Mouse (Mus musculus): ENCODE results near the gene Dlgap4. TPM values are rescaled to one million over a fixed set of nuclear protein-coding genes. Genes with fewer than 3 reads are reported as not detected.
A peak's percentile ranks its signal among the peaks of the same experiment; 100 is the strongest.

Dlgap4 gene
- total RNA-seq, 2 experiments from 2014 or later = 43.5 to 55.3 TPM

GRCm38 (mm10) chr2:156705473-156705872, 92.0 kb downstream of the Dlgap4 start:
- Histone ChIP-seq H3K4me3 (peak overlapping the region; percentile 41), H3K27ac (no peak overlapping the region)
- peak; percentile 98; the same call in 1 of the 2 replicates for TF ChIP-seq CTCF (IDR thresholded peaks at IDR 0.05)
- peak; percentile 80 for DNase-seq
- intact Hi-C loops (cut with DNase I) = loop anchor here (1.0 to 5.0 kb wide), 3 partner anchors 92 to 363 kb away; partner anchors contain the start of gene Dlgap4

GRCm38 (mm10) chr2:156716683-156717082, 103.2 kb downstream of the Dlgap4 start:
- TF ChIP-seq CTCF (IDR thresholded peaks at IDR 0.05) = no peak
- no peak for DNase-seq
- Histone ChIP-seq H3K4me3 (no peak overlapping the region), H3K27ac (no peak overlapping the region)
- intact Hi-C loops (cut with DNase I) = loop anchor here (5.0 kb wide), 1 partner anchor 169 kb away; the partner anchor contains the start of gene Aar2

DNA sequence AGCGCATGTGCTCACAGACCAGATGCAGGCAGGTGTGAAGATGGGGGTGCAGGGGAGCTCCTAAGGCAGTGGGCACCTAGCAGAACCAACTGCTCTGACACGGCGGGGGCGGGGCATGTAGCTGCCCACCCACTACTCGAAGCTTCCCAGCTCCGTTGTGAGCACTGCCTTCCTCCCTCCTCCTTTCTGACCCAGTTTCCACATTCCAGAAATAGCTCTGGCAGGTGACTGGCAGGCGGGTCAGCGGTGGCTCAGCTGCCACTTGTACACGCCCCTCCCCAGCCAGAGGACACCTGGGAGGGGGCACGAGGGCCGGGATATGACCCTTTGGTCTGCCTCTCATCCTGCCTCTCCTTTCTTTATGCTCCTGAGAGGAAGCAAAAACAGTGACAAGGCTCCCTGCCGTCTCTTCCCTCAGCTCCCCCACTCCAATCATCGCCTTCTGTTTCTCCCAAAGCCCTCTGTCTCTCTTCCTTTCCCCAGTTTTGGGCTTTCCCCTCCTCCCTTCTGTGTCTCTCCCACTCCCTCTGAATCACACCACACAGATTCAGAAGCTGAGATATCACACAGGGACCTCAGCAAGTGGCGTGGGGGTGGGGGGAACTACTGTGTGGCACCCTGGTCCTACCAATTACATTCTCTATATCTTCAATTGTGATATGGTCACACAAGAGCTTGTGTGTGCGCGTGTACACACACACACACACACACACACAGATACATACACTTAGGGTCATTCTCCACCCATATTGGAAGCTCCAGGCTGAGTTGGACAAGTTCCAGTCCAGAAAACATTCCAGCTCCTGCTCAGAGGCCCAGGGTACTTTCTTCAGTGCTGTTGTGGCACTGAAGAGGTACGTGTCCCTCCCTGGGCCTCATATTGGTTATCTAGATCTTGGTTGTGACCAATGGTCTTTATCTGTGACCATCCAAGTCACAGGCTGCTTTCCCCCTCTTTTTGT, 104.1 kb downstream of the Dlgap4 start:
- intact Hi-C loops (cut with DNase I) = loop anchor here (5.0 kb wide), 1 partner anchor 170 kb away; the partner anchor contains the start of gene Aar2
- TF ChIP-seq CTCF (IDR thresholded peaks at IDR 0.05) = no peak
- Histone ChIP-seq H3K27ac (peak overlapping the region; percentile 68), H3K4me3 (peak overlapping the region; percentile 56)
- DNase-seq = peak; percentile 64

- intact Hi-C loops (cut with DNase I) = loop anchor here (5.0 kb wide), 1 partner anchor 171 kb away; the partner anchor contains the start of gene Aar2
- Histone ChIP-seq H3K4me3 (no peak overlapping the region), H3K27ac (no peak overlapping the region)
- DNase-seq = no peak
- no peak for TF ChIP-seq CTCF (IDR thresholded peaks at IDR 0.05)
Measured at GRCm38 (mm10) chr2:156718793-156719192, 105.3 kb downstream of the Dlgap4 start.

DNA sequence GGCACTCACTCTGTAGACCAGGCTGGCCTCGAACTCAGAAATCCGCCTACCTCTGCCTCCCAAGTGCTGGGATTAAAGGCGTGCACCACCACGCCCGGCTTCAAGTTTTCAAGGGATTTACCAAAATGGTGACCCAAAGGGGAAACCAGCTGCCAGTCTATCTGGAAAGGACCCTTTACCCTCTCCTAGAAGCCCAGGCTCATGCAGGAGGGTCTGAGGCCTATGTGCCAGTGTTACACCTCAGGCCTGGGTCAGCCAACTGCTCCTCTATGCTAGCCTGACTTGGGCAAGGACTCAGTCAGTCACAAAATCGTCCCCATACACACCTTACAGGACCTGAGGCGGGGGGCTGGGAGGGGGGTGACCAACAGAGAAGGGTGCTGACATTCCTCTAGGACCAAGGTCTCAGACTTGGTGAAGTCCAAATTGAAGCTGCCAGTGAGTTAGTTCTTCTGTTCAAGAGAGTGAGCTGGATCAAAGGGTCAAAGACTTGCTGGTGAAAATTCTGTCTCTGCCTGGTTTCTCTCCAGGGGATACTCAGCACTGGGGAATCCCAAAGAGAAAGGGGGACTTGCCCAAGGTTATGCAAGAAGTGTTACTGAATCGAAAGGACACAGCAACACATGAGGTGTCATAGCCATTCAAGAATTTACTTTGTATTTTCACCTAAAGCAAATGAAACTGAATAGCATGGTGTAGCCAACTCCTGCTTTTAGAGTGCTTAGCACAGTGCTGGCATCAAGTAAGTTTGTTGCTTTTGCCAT, 106.2 kb downstream of the Dlgap4 start:
- peak overlapping the region; percentile 90 for H3K27ac ChIP-seq
- TF ChIP-seq CTCF (IDR thresholded peaks at IDR 0.05) = no peak
- H3K4me3 ChIP-seq = peak overlapping the region; percentile 91
- no peak for DNase-seq
- intact Hi-C loops (cut with DNase I) = loop anchor here (5.0 kb wide), 3 partner anchors 43 to 172 kb away; partner anchors contain the start of genes Aar2 and Myl9

- peak overlapping the region; percentile 90 for H3K27ac ChIP-seq
- no peak for TF ChIP-seq CTCF (IDR thresholded peaks at IDR 0.05)
- intact Hi-C loops (cut with DNase I) = loop anchor here (5.0 kb wide), 2 partner anchors 42 to 57 kb away; partner anchors contain the start of gene Myl9
- H3K4me3 ChIP-seq = peak overlapping the region; percentile 91
- DNase-seq = no peak
Measured at GRCm38 (mm10) chr2:156720313-156720674, 106.8 kb downstream of the Dlgap4 start.

DNA sequence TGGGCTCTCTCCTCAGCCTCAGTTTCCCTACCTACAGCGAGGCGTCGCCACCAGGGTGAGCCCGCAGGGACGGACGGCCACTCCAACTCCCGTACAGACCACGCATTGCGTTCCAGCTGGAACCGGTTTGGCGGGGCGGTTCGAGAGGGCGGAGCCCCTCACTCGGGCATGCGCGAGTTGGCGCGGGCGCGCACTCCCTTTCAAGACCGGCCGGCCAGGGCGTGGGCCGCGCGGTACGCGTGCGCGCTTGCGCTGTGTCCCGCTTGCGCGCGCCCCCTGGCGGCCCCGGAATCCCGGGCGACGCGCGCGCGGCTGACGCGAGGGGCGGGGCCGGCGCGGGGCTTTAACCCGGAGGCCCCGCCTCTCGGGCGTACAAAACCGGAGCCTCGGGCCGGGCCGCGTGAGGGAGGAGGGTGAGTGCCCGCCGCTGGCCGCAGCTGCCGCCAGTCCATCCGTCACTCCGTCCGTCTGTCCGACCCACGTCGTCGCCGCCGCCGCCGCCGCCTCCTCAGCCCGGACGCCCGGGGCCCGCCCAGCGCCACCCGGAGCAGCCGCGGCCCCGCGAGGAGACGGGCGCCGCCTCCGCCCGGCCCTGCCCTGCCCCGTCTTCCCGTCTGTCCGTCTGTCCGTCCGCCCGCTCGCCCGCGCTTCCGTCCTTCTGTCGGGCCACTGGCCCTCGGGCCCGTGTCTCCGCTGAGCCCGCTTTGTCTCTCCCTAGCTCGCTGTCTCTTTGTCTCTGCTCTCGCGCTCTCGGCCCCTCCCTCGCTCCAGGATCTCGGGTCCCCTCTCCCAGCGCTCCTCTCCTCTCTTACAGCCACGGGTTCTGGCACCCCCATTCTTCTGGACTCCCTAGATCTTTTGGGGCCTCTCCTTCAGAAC, 107.4 kb downstream of the Dlgap4 start:
- peak; percentile 98 for DNase-seq
- intact Hi-C loops (cut with DNase I) = loop anchor here (5.0 kb wide), 2 partner anchors 41 to 56 kb away; partner anchors contain the start of gene Myl9
- peak overlapping the region; percentile 90 for H3K27ac ChIP-seq
- peak overlapping the region; percentile 91 for H3K4me3 ChIP-seq
- peak; percentile 83 for TF ChIP-seq CTCF (IDR thresholded peaks at IDR 0.05)

DNA sequence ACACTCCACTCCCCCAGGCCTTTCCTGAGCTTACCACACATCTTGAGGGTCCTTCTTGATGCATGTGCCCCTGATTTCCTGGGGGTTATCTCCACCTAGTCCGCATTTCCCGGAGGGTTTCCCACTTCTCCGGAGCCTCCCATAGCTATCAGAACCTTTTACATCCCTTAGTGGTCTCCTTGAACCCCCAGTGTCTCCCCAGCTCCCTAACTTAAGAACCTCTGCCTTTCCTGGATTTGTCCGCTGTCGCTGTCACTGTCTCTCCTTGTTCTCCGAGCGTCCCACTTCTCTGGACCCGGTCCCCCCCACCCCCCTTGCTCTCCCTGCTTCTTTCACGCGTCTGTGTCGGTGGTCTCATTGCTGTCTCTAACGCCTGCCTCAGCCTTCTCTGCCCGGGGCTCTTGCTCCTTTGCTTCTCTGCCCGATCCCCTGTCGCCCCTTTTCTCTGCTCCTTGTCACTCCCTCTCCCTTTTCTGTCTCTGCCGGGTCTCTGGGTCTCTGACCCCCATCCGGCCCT, 108.1 kb downstream of the Dlgap4 start:
- TF ChIP-seq CTCF (IDR thresholded peaks at IDR 0.05) = no peak
- DNase-seq = no peak
- Histone ChIP-seq H3K27ac (peak overlapping the region; percentile 90), H3K4me3 (peak overlapping the region; percentile 91)
- intact Hi-C loops (cut with DNase I) = loop anchor here (5.0 kb wide), 2 partner anchors 41 to 56 kb away; partner anchors contain the start of gene Myl9

GRCm38 (mm10) chr2:156722071-156722575, 108.6 kb downstream of the Dlgap4 start:
- TF ChIP-seq CTCF (IDR thresholded peaks at IDR 0.05) = no peak
- DNase-seq = peak; percentile 90
- intact Hi-C loops (cut with DNase I) = loop anchor here (5.0 kb wide), 2 partner anchors 40 to 55 kb away; partner anchors contain the start of gene Myl9

GRCm38 (mm10) chr2:156722752-156723151, 109.2 kb downstream of the Dlgap4 start:
- peak overlapping the region; percentile 91 for H3K4me3 ChIP-seq
- peak overlapping the region; percentile 90 for H3K27ac ChIP-seq
- no peak for DNase-seq
- no peak for TF ChIP-seq CTCF (IDR thresholded peaks at IDR 0.05)
- intact Hi-C loops (cut with DNase I) = loop anchor here (5.0 kb wide), 2 partner anchors 40 to 55 kb away; partner anchors contain the start of gene Myl9

More at GRCm38 (mm10) chr2:156722071-156722575, 108.6 kb downstream of the Dlgap4 start:
- Histone ChIP-seq H3K27ac (peak overlapping the region; percentile 90), H3K4me3 (peak overlapping the region; percentile 91)
